Mouse (Mus musculus): Measurements from ENCODE around the gene Entpd7.

The Entpd7 gene

DNA sequence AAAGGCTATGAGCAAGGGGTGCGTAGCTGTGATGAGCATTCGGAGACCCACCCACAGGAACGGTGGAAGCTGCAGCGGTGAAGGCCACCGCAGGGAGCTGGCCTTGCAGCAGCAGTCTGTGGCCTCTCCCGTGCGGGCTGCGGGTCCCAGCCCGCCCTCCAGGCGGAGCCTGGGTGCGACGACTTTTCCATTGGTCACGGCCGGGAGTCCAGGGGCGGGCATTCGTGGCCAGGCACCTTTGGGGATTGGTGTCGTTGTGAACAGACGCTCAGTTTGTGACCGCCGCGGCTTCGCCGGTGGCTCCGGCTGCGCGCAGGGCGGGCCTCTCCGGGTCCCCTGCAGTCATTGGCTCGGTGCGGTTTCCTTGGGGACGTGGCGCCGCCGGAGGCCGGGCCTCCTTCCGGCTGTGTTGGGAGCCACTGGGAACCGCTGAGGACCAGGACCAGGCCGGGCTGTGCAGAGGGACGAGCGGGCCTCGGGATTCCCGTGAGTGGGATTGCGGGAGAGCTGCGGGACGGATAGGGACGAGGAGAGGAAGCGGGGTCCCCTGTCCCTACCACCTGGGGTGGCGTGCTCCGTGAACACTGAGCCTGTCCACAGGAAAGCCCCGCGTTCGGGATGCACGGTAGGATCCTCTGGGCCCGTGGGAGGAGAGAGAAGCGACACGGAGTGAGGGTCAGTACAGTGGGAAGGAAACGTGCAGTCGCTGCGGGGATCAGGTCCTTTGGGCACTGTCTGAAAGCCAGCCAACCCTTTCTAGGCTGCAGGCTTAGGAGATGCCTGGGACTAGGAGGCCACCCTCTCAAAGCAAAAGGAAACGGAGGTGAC is at the start of gene Entpd7:
Entpd7 (plus strand) TSS at position 254 of the 828 bp plus-strand sequence.
- DNase-seq (ENCODE audit: low spot score), result peak; percentile 87

GRCm38 (mm10) chr19:43641833-43642232 is 47.6 kb upstream of the Entpd7 start:
- no peak for DNase-seq (ENCODE audit: low spot score)

DNA sequence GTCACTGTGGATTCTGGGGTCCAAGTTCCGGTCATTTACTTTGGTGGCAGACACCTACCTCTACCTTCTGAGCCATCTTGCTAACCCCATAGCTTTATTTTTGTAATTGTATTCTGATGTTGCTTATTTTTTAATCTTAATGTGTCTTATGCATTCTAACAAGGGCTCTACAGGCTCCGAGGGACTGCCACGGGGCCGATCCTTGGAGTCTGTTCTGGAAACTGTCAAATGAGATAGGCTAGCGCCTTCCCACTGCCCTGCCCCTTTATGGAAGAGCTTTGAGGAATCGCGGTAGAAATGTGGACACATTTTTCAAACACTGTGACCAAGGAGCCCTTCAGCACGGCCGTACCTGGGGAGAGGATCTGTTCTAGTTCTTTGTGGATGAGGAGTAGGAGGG is 46.6 kb upstream of the Entpd7 start:
- no peak for DNase-seq (ENCODE audit: low spot score)

DNA sequence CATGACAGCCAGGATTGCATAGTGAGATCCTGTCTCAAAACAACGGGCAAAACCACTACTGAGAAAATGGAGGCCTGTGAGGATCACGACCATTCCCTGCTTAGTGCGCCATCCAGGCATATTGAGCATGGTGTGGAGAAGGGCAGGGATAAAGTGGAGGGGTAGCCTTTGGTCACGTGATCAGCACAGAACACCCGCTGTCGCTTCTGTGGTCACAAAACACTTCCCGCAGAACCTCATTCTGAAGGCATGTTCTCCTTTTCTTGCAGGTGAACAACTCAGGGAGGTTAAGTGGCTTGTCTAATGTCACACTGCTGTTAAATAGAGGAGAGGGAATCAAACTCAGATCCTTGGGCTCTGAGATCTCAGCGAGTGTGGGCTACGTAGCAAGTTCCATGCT is 44.0 kb upstream of the Entpd7 start:
- no peak for DNase-seq (ENCODE audit: low spot score)

DNA sequence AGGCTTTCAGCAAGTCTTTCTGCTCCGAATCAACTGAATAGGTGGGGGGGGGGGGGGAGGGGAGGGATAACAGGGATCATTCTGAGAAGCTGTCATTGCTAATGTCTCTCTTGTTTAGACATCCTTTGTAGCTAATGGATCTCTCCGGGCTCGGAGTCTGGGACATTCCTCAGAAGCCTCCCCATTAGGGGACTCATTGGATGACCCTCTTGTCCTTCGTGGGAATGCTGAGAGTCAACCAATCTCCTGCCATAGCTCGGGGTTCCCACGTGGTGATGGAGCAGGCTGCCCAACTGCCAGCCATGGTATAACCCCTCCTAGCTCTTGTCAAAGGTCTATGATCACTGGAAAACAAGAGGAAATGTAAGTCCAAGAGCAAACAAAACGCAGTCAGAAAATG is 42.6 kb upstream of the Entpd7 start:
- no peak for DNase-seq (ENCODE audit: low spot score)

DNA sequence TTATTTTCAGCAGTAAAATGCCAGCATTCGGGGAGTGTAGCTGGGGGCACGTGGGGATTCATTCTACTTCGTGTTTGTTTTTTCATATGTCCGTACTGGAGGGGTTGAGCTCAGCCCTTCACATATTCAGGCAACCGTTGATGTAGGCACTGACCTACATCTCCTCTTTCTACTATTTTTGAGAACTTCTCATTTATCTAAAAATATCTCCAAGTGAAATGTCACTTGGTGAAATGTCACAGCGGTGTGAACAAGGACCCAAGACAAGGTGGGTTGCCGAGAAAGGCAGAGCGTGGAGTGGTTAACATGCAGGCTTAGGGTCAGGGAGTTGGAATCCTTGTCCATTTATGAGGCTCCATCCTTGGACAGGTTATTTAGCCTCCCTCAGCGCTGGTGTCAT is 42.2 kb upstream of the Entpd7 start:
- DNase-seq (ENCODE audit: low spot score), result no peak

GRCm38 (mm10) chr19:43648343-43648742 is 41.1 kb upstream of the Entpd7 start:
- no peak for DNase-seq (ENCODE audit: low spot score)

- no peak for DNase-seq (ENCODE audit: low spot score)
These were observed 38.2 kb upstream of the Entpd7 start for GRCm38 (mm10) chr19:43651241-43651785.

DNA sequence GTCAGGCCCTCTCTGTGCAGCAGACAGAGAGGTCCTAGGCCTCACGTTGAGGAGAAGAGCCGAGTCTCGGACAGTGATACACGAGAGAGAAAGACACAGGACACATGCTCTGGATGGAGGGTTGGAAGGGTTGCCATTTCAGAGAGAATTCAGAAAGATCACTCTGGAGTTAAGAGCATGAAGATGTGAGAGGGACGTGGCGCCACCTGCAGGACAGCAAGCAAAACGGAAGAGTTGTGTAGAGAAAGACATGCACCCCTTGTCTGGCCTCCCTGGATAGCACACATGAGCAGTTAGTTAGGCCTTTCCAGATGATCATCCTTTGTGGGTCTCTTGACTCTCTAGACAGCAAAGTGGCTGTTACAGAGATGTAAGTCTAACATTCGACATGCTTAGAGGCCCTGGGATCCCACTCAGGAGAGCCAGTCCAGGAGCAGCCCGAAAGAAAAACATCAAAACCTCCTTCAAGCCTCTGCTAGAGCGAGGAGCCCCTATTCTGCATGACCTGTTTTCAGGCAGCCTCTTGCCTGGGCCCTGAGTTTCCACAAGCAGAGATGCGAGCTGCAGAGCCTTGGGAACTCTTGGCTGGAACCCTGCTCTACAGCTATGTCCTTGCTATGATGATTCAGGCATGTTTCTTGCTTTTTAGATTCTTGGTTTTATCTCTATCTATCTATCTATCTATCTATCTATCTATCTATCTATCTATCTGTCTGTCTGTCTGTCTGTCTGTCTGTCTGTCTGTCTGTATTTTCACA is 33.6 kb upstream of the Entpd7 start:
- DNase-seq (ENCODE audit: low spot score), result no peak

- DNase-seq (ENCODE audit: low spot score), result no peak
These were observed 29.8 kb upstream of the Entpd7 start for GRCm38 (mm10) chr19:43659632-43660031.

DNA sequence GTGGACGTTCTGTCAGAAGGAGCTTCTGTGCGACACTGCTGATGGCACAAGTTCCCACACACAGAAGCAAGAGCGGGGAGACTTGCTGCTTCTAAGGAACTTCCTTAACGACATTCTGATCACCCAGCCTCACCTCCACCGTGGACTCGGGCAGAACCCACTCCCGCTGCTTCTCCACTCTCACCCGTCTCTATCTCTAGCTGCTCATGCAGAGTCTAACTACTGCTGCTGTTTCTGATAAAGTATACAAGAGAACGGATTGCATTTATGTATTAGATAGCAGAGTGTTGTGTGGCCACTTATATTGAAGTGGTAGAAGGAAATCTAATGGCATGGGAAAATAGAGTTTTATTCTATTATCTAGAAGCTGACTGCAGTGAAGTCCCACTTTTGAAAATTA is 28.7 kb upstream of the Entpd7 start:
- DNase-seq (ENCODE audit: low spot score), result no peak

GRCm38 (mm10) chr19:43662176-43662967 is 27.1 kb upstream of the Entpd7 start:
- no peak for DNase-seq (ENCODE audit: low spot score)

GRCm38 (mm10) chr19:43663471-43663870 is 26.0 kb upstream of the Entpd7 start:
- DNase-seq (ENCODE audit: low spot score), result no peak

DNA sequence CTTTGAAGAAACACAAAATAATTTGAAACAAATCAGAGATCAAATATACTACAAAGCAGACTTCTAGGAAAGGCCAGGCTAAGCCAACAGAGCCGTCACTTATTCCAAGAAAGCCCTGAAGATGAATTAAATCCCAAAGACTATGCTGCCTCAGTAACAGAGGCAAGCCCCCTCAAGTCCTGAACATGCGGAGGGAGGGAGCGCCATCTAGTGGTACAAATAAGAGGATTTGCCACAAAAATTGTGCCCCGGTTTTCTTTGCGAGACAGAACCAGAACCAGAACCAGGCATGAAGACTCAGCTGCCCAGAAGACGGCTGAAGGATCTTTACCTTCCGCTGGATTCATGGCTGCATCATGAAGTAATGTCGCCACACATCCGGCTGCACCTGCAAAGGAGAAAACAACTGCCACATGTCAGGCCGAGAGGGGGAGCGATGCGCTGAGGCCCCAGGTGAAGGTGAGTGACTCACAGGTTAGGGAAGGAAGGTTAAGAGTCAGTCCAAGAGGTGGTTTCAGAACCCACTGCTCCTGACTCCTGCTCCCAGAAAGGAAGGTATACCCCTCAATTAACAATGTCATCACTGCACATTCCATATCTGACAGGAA is 23.9 kb upstream of the Entpd7 start:
- no peak for DNase-seq (ENCODE audit: low spot score)

DNA sequence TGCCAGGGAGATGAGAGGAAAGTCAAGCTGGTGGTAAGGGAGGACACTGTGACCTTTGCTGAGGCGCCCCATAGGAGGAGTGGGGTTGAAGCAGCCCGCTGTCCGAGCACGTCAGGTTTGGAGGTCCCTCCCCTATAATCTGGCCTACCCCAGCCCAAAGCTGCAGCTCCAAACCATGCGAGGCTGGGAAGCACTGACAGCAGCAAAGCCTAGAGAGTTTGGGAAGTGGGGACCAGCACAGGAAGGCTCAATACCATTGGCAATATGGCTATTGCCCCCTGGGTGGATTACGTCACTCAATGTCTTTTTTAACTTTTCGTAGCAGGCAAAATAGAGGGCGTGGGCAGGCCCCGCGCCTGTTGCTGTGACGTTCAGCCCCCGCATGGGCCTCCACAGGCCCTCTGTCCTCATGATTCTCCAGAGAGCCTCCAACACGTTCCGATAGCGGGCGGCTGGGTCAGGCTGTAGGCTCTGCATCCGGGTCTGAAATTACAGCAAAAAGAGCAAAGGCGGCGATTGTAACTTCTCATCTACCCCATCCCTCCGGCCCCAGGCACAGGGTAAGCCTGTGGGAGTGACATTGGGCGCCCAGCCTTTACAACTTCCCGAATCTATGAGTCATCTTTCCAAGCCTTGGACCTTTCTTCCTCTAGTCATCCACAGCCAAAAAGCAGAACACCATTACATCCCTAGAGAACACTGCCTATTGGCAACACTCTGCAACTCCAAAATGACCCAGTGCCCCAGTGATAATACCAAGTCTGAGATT is 22.6 kb upstream of the Entpd7 start:
- no peak for DNase-seq (ENCODE audit: low spot score)

DNA sequence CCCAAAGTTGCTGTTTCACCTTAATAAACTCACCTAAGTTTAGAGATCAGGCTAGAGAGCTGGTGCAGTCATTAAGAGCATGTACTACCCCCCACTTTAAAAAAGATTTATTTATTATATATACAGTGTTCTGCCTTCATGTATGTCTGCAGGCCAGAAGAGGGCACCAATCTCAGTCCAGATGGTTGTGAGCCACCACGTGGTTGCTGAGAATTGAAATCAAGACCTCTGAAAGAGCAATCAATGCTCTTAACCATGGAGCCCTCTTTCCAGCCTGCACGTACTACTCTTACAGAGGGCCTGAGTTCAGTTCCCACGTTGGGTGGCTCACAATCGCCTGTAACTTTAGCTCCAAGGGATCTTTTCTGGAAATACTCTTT is 22.1 kb upstream of the Entpd7 start:
- no peak for DNase-seq (ENCODE audit: low spot score)

DNA sequence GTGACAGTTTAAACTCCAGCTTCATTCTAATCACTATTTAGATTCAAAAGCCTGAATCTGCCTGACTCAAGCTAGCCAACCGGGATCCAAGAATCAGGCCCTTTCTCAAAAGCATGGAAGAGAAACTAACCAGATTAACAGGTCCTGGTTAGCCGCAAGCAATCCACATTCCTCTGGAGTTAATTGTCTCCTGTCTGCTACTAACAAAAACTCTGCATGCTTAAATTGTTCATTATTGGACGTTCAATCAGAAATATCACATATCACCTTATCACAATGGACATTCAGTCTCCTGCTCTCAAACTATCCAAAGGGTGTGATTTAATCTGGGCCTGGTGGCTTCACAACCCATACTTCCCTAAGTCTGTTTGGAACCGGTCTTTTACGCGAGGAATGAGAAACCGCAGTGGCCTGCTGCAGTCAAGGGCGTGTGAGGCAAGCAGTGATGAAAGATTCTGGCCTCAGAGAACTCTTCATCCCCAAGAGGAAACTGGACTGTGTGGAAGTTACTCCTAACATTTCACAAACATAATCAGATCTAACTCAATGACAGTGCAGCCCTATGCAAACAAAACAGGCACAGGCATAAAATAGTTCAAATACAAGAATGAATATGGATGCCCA is 20.2 kb upstream of the Entpd7 start:
- no peak for DNase-seq (ENCODE audit: low spot score)

- no peak for DNase-seq (ENCODE audit: low spot score)
These were observed 18.4 kb upstream of the Entpd7 start for GRCm38 (mm10) chr19:43671054-43671453.

GRCm38 (mm10) chr19:43673513-43674315 is 15.8 kb upstream of the Entpd7 start:
- DNase-seq (ENCODE audit: low spot score), result no peak

DNA sequence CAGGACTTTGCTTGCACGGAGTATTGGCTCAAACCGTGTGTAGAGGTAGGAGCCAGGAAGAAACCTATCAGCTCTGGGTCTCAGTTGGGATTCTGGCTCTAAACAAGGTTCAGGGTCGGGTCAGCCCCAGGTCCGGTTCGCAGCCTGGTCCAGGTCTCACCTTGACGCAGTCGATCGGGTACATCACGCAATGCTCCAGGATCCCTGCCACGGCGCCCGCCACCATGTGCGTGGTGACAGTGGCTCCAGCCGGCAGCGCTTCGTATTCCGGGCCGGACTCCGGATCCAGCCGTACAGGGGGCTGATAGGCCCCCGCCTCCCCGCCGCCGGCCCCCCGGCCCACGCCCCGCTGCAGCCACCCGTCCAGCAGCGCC is 15.2 kb upstream of the Entpd7 start:
- DNase-seq (ENCODE audit: low spot score), result no peak
